Mouse (Mus musculus) liver, adult 2 months (tissue): Measurements from ENCODE around the gene Nxn. TPM values are rescaled to one million over a fixed set of nuclear protein-coding genes. Genes with fewer than 3 reads are reported as not detected.

ENCODE experiments used
- DNase-seq: peaks from one replicate; pipeline ENCODE4 v3.0.0-alpha.2; 2011; ENCODE audit warnings: low read depth, low spot score; ENCODE audit errors: extremely low read depth
- H3K27ac ChIP-seq: fragments of 200-500 bp; replicated peaks from 2 replicates; pipeline ENCODE4 v1.5.1; 2012; ENCODE audit warnings: low read depth, mild to moderate bottlenecking, control low read depth, inconsistent platforms, low read length; ENCODE audit not compliant: insufficient read depth
- H3K27me3 ChIP-seq: fragments of 200-500 bp; 2 replicates; pipeline ENCODE4 v1.6.1; 2012; ENCODE audit warnings: mild to moderate bottlenecking, moderate library complexity, low read length, inconsistent platforms; ENCODE audit not compliant: control insufficient read depth, insufficient read depth
- H3K36me3 ChIP-seq: fragments of 200-500 bp; 2 replicates; pipeline ENCODE4 v1.6.1; 2012; ENCODE audit warnings: low read length, inconsistent platforms; ENCODE audit not compliant: control insufficient read depth, insufficient read depth
- H3K4me1 ChIP-seq: fragments of 200-500 bp; 2 replicates; pipeline ENCODE4 v1.6.1; 2011; ENCODE audit warnings: low read length; ENCODE audit not compliant: control insufficient read depth, insufficient read depth
- H3K4me3 ChIP-seq: fragments of 200-500 bp; 2 replicates; pipeline ENCODE4 v1.5.1; 2011; ENCODE audit warnings: low read depth, mild to moderate bottlenecking, control low read depth, low read length, moderate library complexity; ENCODE audit not compliant: insufficient read depth
- H3K79me2 ChIP-seq: fragments of 200-500 bp; 2 replicates; pipeline ENCODE4 v1.6.1; 2012; ENCODE audit warnings: inconsistent platforms, mild to moderate bottlenecking, low read length, moderate library complexity; ENCODE audit not compliant: control insufficient read depth, insufficient read depth
- H3K9ac ChIP-seq: fragments of 200-500 bp; 2 replicates; pipeline ENCODE4 v1.6.1; 2012; ENCODE audit warnings: low read depth, mild to moderate bottlenecking, control low read depth, inconsistent platforms, low read length
- CTCF ChIP-seq: fragments of 200-500 bp; IDR thresholded peaks from 2 replicates; pipeline ENCODE4 v1.5.1; 2011; ENCODE audit warnings: low read depth, low read length, control low read depth
- POLR2A ChIP-seq: fragments of 200-500 bp; IDR thresholded peaks from 2 replicates; pipeline ENCODE4 v1.6.1; 2011; ENCODE audit warnings: low read length, control low read depth; ENCODE audit not compliant: insufficient read depth; ENCODE audit errors: extremely low read depth
- WGBS: fragments of 180-500 bp; shearing (Covaris S2); methylation state at CpG from one replicate; pipeline ENCODE4 v1.1.7; 2018; 5-methylcytosine and 5-hydroxymethylcytosine counted together
- polyA plus RNA-seq: library from polyadenylated mRNA; depleted of rRNA; stranded (reverse); fragments of >200 nt; gene quantifications from 2 replicates; pipeline ENCODE4 v1.2.3, GENCODE M21; 2012
- total RNA-seq: library from RNA; depleted of rRNA; stranded (reverse); fragments of >200 nt; gene quantifications from 2 replicates; pipeline ENCODE4 v1.2.3, GENCODE M21; 2014

The Nxn gene
- total and polyA plus RNA-seq, 2 experiments, result 1.0 to 1.6 TPM

DNA sequence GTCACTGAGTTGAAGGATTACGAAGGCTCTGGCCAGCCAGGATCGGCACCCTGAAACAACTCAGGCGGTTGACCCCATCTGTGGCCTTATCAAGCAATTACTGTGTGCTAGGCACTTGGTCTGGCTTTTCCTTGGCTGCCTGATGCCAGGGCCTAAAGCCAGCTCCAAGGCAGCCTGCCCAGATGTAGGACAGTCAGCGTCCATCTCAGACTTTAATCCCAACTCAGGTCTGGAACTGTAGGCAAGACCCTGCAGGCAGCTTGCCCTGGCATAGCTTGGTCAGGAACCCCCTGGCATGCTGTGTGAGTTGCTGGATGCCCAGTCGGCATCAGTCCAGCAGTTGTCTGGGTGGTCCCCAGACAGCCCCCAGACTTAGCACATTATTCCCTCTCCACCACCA, 37.1 kb upstream of the Nxn start:
- Histone ChIP-seq H3K79me2 (no peaks in the 10 kb centered on the region), H3K9ac (no peak overlapping the region), H3K27ac (no peak overlapping the region), H3K27me3 (no peaks in the 10 kb centered on the region), H3K36me3 (no peaks in the 10 kb centered on the region), H3K4me1 (no peaks in the 10 kb centered on the region), H3K4me3 (no peak overlapping the region)
- DNase-seq, result peak; percentile 24
- no peak for TF ChIP-seq CTCF
- WGBS, result 57% methylated on average over 5 of the region's 5 CpGs

DNA sequence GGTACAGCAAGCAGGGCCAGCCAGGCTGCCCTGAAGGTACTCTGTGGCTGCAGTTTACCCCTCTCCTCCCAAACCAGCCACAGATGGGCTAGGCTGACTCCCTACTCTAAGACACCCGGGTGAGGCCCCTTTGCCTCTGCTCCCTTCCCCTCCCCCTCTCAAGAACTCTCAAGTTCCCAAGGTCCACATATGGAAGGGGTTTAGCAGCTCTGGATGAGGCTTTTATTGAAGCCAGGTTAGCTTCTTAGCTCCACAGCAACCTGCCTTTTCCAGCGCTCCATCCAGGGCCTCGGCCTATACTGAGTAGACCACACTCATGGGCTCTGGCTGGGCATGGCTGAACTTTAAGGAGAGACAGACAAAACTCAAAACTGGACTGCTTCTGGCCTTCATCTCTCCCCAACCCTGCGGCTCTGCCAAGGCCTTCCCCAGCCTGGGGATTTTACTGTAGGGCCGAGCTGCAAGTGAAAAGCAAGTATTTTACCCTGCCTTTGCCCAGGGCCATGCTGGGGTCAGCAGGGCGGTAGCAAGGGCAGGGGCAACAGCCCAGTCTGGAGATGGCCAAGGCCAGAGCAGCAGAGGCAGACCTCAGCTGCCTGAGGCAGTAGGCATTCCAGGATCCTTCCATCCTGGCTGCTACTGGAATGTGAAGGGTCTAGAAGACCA, 31.2 kb upstream of the Nxn start:
- WGBS, result 89% methylated on average over 6 of the region's 6 CpGs
- no peaks in the 10 kb centered on the region for H3K36me3 ChIP-seq
- H3K79me2 ChIP-seq, result no peaks in the 10 kb centered on the region
- no peak overlapping the region for H3K27ac ChIP-seq
- TF ChIP-seq CTCF, result no peak
- TF ChIP-seq POLR2A, result no peak
- DNase-seq, result no peak
- no peak overlapping the region for H3K9ac ChIP-seq
- no peaks in the 10 kb centered on the region for H3K27me3 ChIP-seq
- no peak overlapping the region for H3K4me3 ChIP-seq
- no peaks in the 10 kb centered on the region for H3K4me1 ChIP-seq

DNA sequence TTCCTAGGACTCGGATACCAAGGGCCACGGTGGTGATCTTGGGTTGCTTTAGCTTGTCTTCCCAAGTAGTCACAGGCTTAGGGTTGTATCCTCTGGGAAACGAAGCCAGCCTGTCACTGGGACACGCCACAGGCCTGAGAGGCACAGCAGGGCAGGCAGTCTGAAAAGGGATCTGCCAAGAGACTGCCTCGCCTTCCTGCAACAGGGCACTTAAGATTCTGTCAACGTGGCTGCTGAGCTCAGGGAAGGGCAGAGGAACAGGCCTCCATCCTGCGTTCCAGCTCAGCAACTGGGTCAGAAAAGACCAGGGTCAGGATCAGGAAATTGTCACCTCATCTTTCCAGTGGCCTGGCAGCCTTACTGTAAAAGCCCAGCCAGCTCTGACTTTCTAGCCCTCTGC, 30.6 kb upstream of the Nxn start:
- Histone ChIP-seq H3K36me3 (no peaks in the 10 kb centered on the region), H3K4me3 (no peak overlapping the region), H3K4me1 (no peaks in the 10 kb centered on the region), H3K79me2 (no peaks in the 10 kb centered on the region), H3K27ac (no peak overlapping the region), H3K9ac (no peak overlapping the region), H3K27me3 (no peaks in the 10 kb centered on the region)
- no peak for DNase-seq
- WGBS, result 83% methylated on average over 7 of the region's 7 CpGs
- TF ChIP-seq POLR2A (no peak), CTCF (no peak)

DNA sequence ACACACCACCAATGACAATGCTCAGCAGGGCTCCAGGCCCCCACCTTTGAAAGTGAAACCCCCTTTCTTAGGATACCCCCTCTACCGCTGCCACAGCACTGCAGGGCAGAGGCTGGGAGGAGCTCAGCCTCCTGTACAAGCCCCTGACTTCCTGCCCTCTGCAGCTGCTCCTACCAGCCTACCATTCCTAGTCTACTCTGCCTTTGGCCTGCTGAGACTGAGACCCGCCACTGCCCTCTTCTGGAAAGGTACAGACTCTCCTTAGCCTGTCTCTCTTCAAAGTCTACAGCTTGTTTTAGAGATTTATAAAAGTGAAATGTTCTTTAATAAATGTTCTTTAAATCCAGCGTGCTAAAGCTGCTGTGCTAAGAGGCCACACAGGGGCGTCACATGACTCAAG, 30.1 kb upstream of the Nxn start:
- Histone ChIP-seq H3K4me3 (no peak overlapping the region), H3K79me2 (no peaks in the 10 kb centered on the region), H3K36me3 (no peaks in the 10 kb centered on the region), H3K27me3 (no peaks in the 10 kb centered on the region), H3K4me1 (no peaks in the 10 kb centered on the region), H3K27ac (no peak overlapping the region), H3K9ac (no peak overlapping the region)
- WGBS, result 86% methylated on average over 4 of the region's 4 CpGs
- TF ChIP-seq POLR2A, result no peak
- no peak for TF ChIP-seq CTCF
- DNase-seq, result no peak

DNA sequence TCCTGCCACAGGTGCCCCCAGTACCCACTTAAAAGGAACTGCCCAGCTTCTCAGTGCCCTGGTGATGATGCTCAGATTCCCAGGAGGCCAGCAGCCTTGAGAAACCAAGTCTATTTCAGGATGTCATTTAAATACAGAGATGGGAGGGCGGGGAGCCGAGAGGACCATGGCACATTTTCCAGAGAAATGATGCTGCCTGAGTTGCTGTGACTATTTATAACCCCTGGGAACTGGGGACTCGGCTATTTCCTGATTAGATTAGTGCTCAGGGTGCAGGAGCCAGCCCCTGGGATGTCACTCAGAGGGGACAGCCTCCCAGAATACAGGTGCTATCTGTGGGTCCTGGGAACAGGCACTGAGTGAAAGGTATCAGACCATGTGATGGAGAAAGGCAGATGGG, 28.8 kb upstream of the Nxn start:
- no peaks in the 10 kb centered on the region for H3K79me2 ChIP-seq
- H3K4me3 ChIP-seq, result no peak overlapping the region
- H3K27ac ChIP-seq, result no peak overlapping the region
- no peaks in the 10 kb centered on the region for H3K27me3 ChIP-seq
- no peaks in the 10 kb centered on the region for H3K4me1 ChIP-seq
- WGBS, result 81% methylated on average over 3 of the region's 3 CpGs
- TF ChIP-seq POLR2A (no peak), CTCF (no peak)
- no peak overlapping the region for H3K9ac ChIP-seq
- no peak for DNase-seq
- no peaks in the 10 kb centered on the region for H3K36me3 ChIP-seq

DNA sequence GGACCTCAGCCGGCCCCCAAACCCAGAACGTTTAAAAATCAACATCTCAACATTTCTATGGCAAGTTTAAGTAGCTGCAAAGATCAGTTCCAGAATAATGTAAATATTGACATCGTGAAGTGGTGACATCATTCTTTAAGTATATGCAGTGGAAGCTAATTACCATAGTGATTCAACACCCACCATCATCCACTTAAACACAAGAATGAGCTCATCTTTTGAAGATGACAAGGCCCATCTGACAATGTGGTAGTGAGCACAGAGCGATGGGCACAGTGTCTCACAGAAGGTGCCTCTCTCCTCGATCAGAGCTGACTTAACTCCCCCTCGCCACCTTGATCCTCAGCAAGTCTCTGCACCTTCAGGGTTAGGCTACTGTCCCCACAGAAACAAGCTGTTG, 26.8 kb upstream of the Nxn start:
- no peak for TF ChIP-seq POLR2A
- no peak for TF ChIP-seq CTCF
- no peak overlapping the region for H3K9ac ChIP-seq
- no peaks in the 10 kb centered on the region for H3K79me2 ChIP-seq
- 75% methylated on average over 6 of the region's 6 CpGs for WGBS
- no peaks in the 10 kb centered on the region for H3K36me3 ChIP-seq
- H3K4me3 ChIP-seq, result no peak overlapping the region
- no peak overlapping the region for H3K27ac ChIP-seq
- no peak for DNase-seq
- H3K4me1 ChIP-seq, result no peaks in the 10 kb centered on the region
- no peaks in the 10 kb centered on the region for H3K27me3 ChIP-seq
